Comparison of ENCODE assay signal across 17 mouse cellular contexts in the genomic region with DNA sequence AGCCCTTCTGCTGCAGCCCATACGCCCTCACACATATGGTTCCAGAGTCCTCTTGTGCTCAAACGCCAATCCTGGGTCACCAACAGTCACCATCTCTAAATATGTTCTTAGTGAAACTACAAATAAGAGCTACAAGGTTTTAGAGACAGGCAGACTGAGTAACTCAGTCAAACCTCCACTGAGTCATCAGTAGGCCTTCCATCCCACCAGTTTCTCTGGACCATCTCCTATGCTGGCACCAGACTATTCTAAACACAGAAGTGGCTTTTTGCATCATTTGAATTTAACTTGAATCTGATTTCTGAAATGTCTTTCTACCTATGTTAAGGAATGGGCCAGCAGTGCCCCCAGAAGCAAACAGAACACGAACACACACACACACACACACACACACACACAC.
"Had no signal": no experiment of that assay in that cellular context is flagged by ENCODE, and none has a peak within 500 bp of the region (broad histone marks: within the 10 kb centered on the region; RNA-seq: fewer than 3 reads in every experiment).

No protein-coding gene starts in this region.

- DNase-seq: gastrocnemius, adult 2 months; gastrocnemius, postnatal 10 days; gastrocnemius, postnatal 25 days; heart, adult 2 months; heart, postnatal 14 days; heart, postnatal 4 days; kidney, adult 18-20 months; kidney, adult 8-10 months; kidney, postnatal 10 days; kidney, postnatal 25 days; kidney, postnatal 4 days; liver; liver, embryonic 13.5 days had no signal

- ATAC-seq: hindbrain, embryonic 16.5 days; inflammation-experienced regulatory T-cells, adult 6 months; intestine, embryonic 15.5 days; intestine, postnatal 0 days had no signal
